Mouse (Mus musculus) fibroblast of lung, adult 2 months (primary cell): ENCODE data around the gene Tat.

Experiments
- DNase-seq: peaks from one replicate; pipeline ENCODE4 v3.0.0-alpha.2; 2011; ENCODE audit warnings: low read depth

Tat gene

GRCm38 (mm10) chr8:109990224-109990623 is at the start of gene Tat:
Gene Tat, plus strand, starts transcription at chr8:109990437.
- no peak for DNase-seq

- peak; percentile 20 for DNase-seq
Observed at GRCm38 (mm10) chr8:109941606-109942360, 48.5 kb upstream of the Tat start.

- DNase-seq: no peak
Observed at GRCm38 (mm10) chr8:109945153-109945632, 45.0 kb upstream of the Tat start.

- no peak for DNase-seq
Observed at GRCm38 (mm10) chr8:109945694-109946093, 44.5 kb upstream of the Tat start.

- DNase-seq: no peak
Observed at GRCm38 (mm10) chr8:109946272-109946671, 44.0 kb upstream of the Tat start.

- DNase-seq: no peak
Observed at GRCm38 (mm10) chr8:109947447-109948284, 42.6 kb upstream of the Tat start.

- DNase-seq: no peak
Observed at GRCm38 (mm10) chr8:109948285-109948564, 42.0 kb upstream of the Tat start.

GRCm38 (mm10) chr8:109952171-109952570 is 38.1 kb upstream of the Tat start:
- no peak for DNase-seq

- DNase-seq: no peak
Observed at GRCm38 (mm10) chr8:109954486-109954948, 35.7 kb upstream of the Tat start.

GRCm38 (mm10) chr8:109957167-109958028 is 32.8 kb upstream of the Tat start:
- DNase-seq: no peak

- no peak for DNase-seq
Observed at GRCm38 (mm10) chr8:109958036-109958655, 32.1 kb upstream of the Tat start.

- DNase-seq: no peak
Observed at GRCm38 (mm10) chr8:109959112-109959511, 31.1 kb upstream of the Tat start.

GRCm38 (mm10) chr8:109961693-109962367 is 28.4 kb upstream of the Tat start, which contains the start of gene Marveld3:
Gene Marveld3, minus strand, starts transcription at chr8:109962203.
- DNase-seq: no peak

GRCm38 (mm10) chr8:109962896-109963295 is 27.3 kb upstream of the Tat start:
- no peak for DNase-seq

GRCm38 (mm10) chr8:109963421-109963820 is 26.8 kb upstream of the Tat start:
- no peak for DNase-seq

- DNase-seq: no peak
Observed at GRCm38 (mm10) chr8:109964106-109964505, 26.1 kb upstream of the Tat start.

GRCm38 (mm10) chr8:109968837-109969236 is 21.4 kb upstream of the Tat start:
- no peak for DNase-seq

- no peak for DNase-seq
Observed at GRCm38 (mm10) chr8:109970323-109970722, 19.9 kb upstream of the Tat start.

- DNase-seq: no peak
Observed at GRCm38 (mm10) chr8:109972901-109973300, 17.3 kb upstream of the Tat start.

GRCm38 (mm10) chr8:109979339-109979738 is 10.9 kb upstream of the Tat start:
- no peak for DNase-seq
